Mouse (Mus musculus) ES-E14 (cell line): ENCODE measurements around the gene Gnai2.

ENCODE experiments used
- MAFK ChIP-seq: IDR thresholded peaks from 2 replicates; pipeline ENCODE4 v1.6.1; 2014; ENCODE audit warnings: mild to moderate bottlenecking, low read depth, low read length, inconsistent platforms; ENCODE audit not compliant: insufficient read depth
- ZNF384 ChIP-seq: IDR thresholded peaks from 2 replicates; pipeline ENCODE4 v1.6.1; 2012; ENCODE audit warnings: low read depth, low read length, inconsistent platforms

DNA sequence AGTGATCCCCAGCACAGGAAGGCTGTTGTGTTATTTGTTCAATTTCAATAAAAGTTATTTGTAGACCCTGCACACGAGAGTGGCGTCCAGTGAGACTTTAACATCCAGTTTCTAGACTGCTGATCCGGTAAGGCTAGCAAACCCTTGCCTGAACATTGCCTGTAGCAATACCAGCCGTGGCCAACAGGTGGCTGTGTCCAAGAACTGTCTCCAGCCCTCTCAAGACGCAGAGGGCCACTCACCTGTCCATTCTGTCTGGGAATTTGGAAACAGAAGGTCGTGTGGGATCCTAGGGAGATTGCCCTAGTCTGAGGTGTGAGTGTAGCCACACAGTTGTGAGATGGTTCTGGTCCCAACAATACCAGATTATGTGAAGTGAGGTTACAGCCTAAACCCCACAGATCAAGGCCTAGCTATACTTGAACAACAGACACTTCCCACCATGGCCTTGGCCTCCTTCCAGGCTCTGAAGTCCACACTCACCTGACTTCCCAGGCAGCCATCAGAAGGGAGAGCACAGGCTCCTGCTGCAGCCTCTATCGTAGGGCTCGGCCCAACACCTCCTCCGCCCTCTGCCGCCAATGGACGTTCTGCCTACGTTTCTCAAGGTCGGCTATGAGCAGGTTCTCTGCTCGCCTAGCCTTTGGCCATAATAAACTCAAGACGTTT is 69.0 kb downstream of the Gnai2 start:
- no peak for TF ChIP-seq ZNF384
- no peak for TF ChIP-seq MAFK
